Mouse (Mus musculus) CH12.LX (cell line): ENCODE results near the gene Fhl5. TPM values are rescaled to one million over a fixed set of nuclear protein-coding genes. Genes with fewer than 3 reads are reported as not detected.

Experiments
- DNase-seq: peaks from one replicate; pipeline ENCODE4 v3.0.0-alpha.2; 2013; ENCODE audit errors: extremely low read depth
- H3K27ac ChIP-seq: 2 replicates; pipeline ENCODE4 v1.5.1; 2012; ENCODE audit warnings: low read depth, mild to moderate bottlenecking, control low read depth, moderate library complexity; ENCODE audit not compliant: insufficient read depth
- H3K27me3 ChIP-seq: replicated peaks from 2 replicates; pipeline ENCODE3; 2012; ENCODE audit warnings: inconsistent platforms
- H3K36me3 ChIP-seq, 2 experiments: replicated peaks in 1 of 2; 2 replicates each; pipeline versions ENCODE3 to v1.6.1; 2012; ENCODE audit warnings: inconsistent platforms in 1 of 2, low read length in 1 of 2, mild to moderate bottlenecking in 1 of 2, mixed read lengths in 1 of 2, moderate library complexity in 1 of 2; ENCODE audit not compliant: control insufficient read depth in 1 of 2, insufficient read depth in 1 of 2
- H3K4me1 ChIP-seq, 2 experiments: 2 replicates each; pipeline ENCODE4 v1.6.1; 2012; ENCODE audit warnings: inconsistent platforms in 1 of 2, moderate library complexity in 1 of 2; ENCODE audit not compliant: insufficient read depth in 2 of 2, control insufficient read depth in 1 of 2
- H3K4me2 ChIP-seq: 2 replicates; pipeline ENCODE4 v1.6.1; 2012; ENCODE audit warnings: low read depth, mild to moderate bottlenecking, control low read depth; ENCODE audit not compliant: poor library complexity, insufficient read depth, severe bottlenecking
- H3K4me3 ChIP-seq, 3 experiments: fragments of 150-350 bp in 1 of 3; sonication (generic) in 1 of 3; replicated peaks in 1 of 3; 2 replicates each; pipeline versions ENCODE3 to v1.5.1; 2011 to 2012; ENCODE audit warnings: low read depth in 2 of 3, low read length in 2 of 3, mild to moderate bottlenecking in 2 of 3, moderate library complexity in 2 of 3, control low read depth in 1 of 3, improper control_type of control experiment in 1 of 3, inconsistent platforms in 1 of 3, mixed read lengths in 1 of 3; ENCODE audit not compliant: poor library complexity in 1 of 3
- H3K79me2 ChIP-seq: replicated peaks from 2 replicates; pipeline ENCODE4 v1.6.1; 2012; ENCODE audit warnings: mild to moderate bottlenecking, moderate library complexity; ENCODE audit not compliant: control insufficient read depth, poor library complexity, insufficient read depth, severe bottlenecking; ENCODE audit errors: extremely low read depth
- H3K9ac ChIP-seq: 2 replicates; pipeline ENCODE4 v1.6.1; 2012; ENCODE audit warnings: low read depth, mild to moderate bottlenecking, control low read depth, moderate library complexity; ENCODE audit not compliant: insufficient read depth
- H3K9me3 ChIP-seq: replicated peaks from 2 replicates; pipeline ENCODE3; 2012; ENCODE audit warnings: low read length, inconsistent platforms, mixed read lengths
- BHLHE40 ChIP-seq: IDR thresholded peaks from 2 replicates; pipeline ENCODE4 v1.6.1; 2011; ENCODE audit warnings: mild to moderate bottlenecking, low read depth, low read length, improper control_type of control experiment
- CHD1 ChIP-seq: IDR thresholded peaks from 2 replicates; pipeline ENCODE4 v1.6.1; 2012; ENCODE audit warnings: low read depth, low read length, improper control_type of control experiment, inconsistent platforms
- EP300 ChIP-seq: IDR thresholded peaks from 2 replicates; pipeline ENCODE4 v1.6.1; 2011; ENCODE audit warnings: low read length, improper control_type of control experiment
- ETS1 ChIP-seq: conservative IDR thresholded peaks from 2 replicates; pipeline ENCODE4 v1.6.1; 2012; ENCODE audit warnings: low read depth, mild to moderate bottlenecking, inconsistent platforms, low read length, improper control_type of control experiment, moderate library complexity
- HCFC1 ChIP-seq: IDR thresholded peaks from 2 replicates; pipeline ENCODE4 v1.6.1; 2012; ENCODE audit warnings: low read depth, mild to moderate bottlenecking, inconsistent platforms, low read length, improper control_type of control experiment
- IRF4 ChIP-seq: IDR thresholded peaks from 2 replicates; pipeline ENCODE4 v1.6.1; 2014; ENCODE audit warnings: low read depth, mild to moderate bottlenecking, inconsistent platforms, low read length, improper control_type of control experiment
- JUN ChIP-seq: IDR thresholded peaks from 2 replicates; pipeline ENCODE4 v1.6.1; 2011; ENCODE audit warnings: low read depth, mild to moderate bottlenecking, low read length, improper control_type of control experiment, moderate library complexity; ENCODE audit not compliant: insufficient read depth
- JUND ChIP-seq: conservative IDR thresholded peaks from 2 replicates; pipeline ENCODE4 v1.6.1; 2011; ENCODE audit warnings: low read depth, low read length, improper control_type of control experiment
- KAT2A ChIP-seq: IDR thresholded peaks from 2 replicates; pipeline ENCODE4 v1.6.1; 2012; ENCODE audit warnings: low read length, improper control_type of control experiment, inconsistent platforms; ENCODE audit not compliant: insufficient replicate concordance
- MAFK ChIP-seq: IDR thresholded peaks from 2 replicates; pipeline ENCODE4 v1.6.1; 2011; ENCODE audit warnings: low read length, improper control_type of control experiment; ENCODE audit not compliant: insufficient replicate concordance
- MAZ ChIP-seq: IDR thresholded peaks from 2 replicates; pipeline ENCODE4 v1.6.1; 2012; ENCODE audit warnings: low read depth, mild to moderate bottlenecking, inconsistent platforms, low read length, improper control_type of control experiment, moderate library complexity
- MXI1 ChIP-seq: IDR thresholded peaks from 2 replicates; pipeline ENCODE4 v1.6.1; 2011; ENCODE audit warnings: mild to moderate bottlenecking, low read depth, low read length, improper control_type of control experiment
- NRF1 ChIP-seq: IDR thresholded peaks from 2 replicates; pipeline ENCODE4 v1.6.1; 2014; ENCODE audit warnings: low read depth, mild to moderate bottlenecking, inconsistent platforms, low read length, improper control_type of control experiment, moderate library complexity
- PAX5 ChIP-seq: IDR thresholded peaks from 2 replicates; pipeline ENCODE4 v1.6.1; 2012; ENCODE audit warnings: low read length, inconsistent platforms, mixed read lengths
- POLR2A ChIP-seq: IDR thresholded peaks from 2 replicates; pipeline ENCODE4 v1.6.1; 2011; ENCODE audit warnings: low read depth, mild to moderate bottlenecking, improper control_type of control experiment, low read length
- POLR2AphosphoS2 ChIP-seq: IDR thresholded peaks from 2 replicates; pipeline ENCODE4 v1.6.1; 2011; ENCODE audit warnings: low read depth, low read length, improper control_type of control experiment
- RAD21 ChIP-seq: IDR thresholded peaks from 2 replicates; pipeline ENCODE4 v1.6.1; 2011; ENCODE audit warnings: low read depth, mild to moderate bottlenecking, low read length, improper control_type of control experiment, moderate library complexity
- RCOR1 ChIP-seq: conservative IDR thresholded peaks from 2 replicates; pipeline ENCODE4 v1.6.1; 2012; ENCODE audit warnings: low read depth, mild to moderate bottlenecking, inconsistent platforms, low read length, improper control_type of control experiment
- SMC3 ChIP-seq: IDR thresholded peaks from 2 replicates; pipeline ENCODE4 v1.6.1; 2011; ENCODE audit warnings: low read depth, low read length, improper control_type of control experiment
- TBP ChIP-seq: conservative IDR thresholded peaks from 2 replicates; pipeline ENCODE4 v1.6.1; 2011; ENCODE audit warnings: low read depth, low read length, improper control_type of control experiment
- TCF12 ChIP-seq: IDR thresholded peaks from 2 replicates; pipeline ENCODE4 v1.6.1; 2014; ENCODE audit warnings: low read depth, mild to moderate bottlenecking, inconsistent platforms, low read length, improper control_type of control experiment
- UBTF ChIP-seq: IDR thresholded peaks from 2 replicates; pipeline ENCODE4 v1.6.1; 2012; ENCODE audit warnings: low read depth, mild to moderate bottlenecking, inconsistent platforms, low read length, improper control_type of control experiment, moderate library complexity
- USF1 ChIP-seq: IDR thresholded peaks from 2 replicates; pipeline ENCODE4 v1.6.1; 2014; ENCODE audit warnings: low read depth, mild to moderate bottlenecking, inconsistent platforms, low read length, improper control_type of control experiment
- USF2 ChIP-seq: conservative IDR thresholded peaks from 2 replicates; pipeline ENCODE4 v1.6.1; 2011; ENCODE audit warnings: low read depth, low read length, improper control_type of control experiment
- ZC3H11A ChIP-seq: IDR thresholded peaks from 2 replicates; pipeline ENCODE4 v1.6.1; 2012; ENCODE audit warnings: low read depth, mild to moderate bottlenecking, inconsistent platforms, low read length, improper control_type of control experiment
- ZKSCAN1 ChIP-seq: IDR thresholded peaks from 2 replicates; pipeline ENCODE4 v1.6.1; 2012; ENCODE audit warnings: low read depth, inconsistent platforms, low read length, improper control_type of control experiment, borderline replicate concordance
- ZNF384 ChIP-seq: IDR thresholded peaks from 2 replicates; pipeline ENCODE4 v1.6.1; 2012; ENCODE audit warnings: low read depth, low read length, improper control_type of control experiment, inconsistent platforms
- dilution Hi-C: fragments of 300-500 bp; cut with MboI; formaldehyde crosslinking; loops from 2 replicates; pipeline ENCODE4 v1.14.3; 2020; ENCODE audit warnings: low sequenced_read_pairs; ENCODE audit not compliant: extremely low pct_unique_long_range_greater_than_20kb, extremely low pct_ligation_motif_present
- in situ Hi-C: fragments of 300-500 bp; cut with MboI; formaldehyde crosslinking; loops from 3 replicates; pipeline ENCODE4 v1.14.3; 2019; ENCODE audit warnings: low sequenced_read_pairs, low pct_ligation_motif_present, low pct_unique_long_range_greater_than_20kb, mixed read lengths
- polyA plus RNA-seq: library from polyadenylated mRNA; unstranded; fragments of >175 nt; gene quantifications from 2 replicates; pipeline ENCODE4 v1.2.1, GENCODE M21; 2012; ENCODE audit warnings: low read depth; ENCODE audit not compliant: insufficient read length
- total RNA-seq, 2 experiments: library from RNA; depleted of rRNA; stranded (reverse); fragments of 300-350 nt in 1 of 2; fragments of >200 nt in 1 of 2; gene quantifications; 2 replicates each; pipeline ENCODE4 v1.2.3; 2012 to 2014

Gene Fhl5
- total and polyA plus RNA-seq, 3 experiments = not detected

DNA sequence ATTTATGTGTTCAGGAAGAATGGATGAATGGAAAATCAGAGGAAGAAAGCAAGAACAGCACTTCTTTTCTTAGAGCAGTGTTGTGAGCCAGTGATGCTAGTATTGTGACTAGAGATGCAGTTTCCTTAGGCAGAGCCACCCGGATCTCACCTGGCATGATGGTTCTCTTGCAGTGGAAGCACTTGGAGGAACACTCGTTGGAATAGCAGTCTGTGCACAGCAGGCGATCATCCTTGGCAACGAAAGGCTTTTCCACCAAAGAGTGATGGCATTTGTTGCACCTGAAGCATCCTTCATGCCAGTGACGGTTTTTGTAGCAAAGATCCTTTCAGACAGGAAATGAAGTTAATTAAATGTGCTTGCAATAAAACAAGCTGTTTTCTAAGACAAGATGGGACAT is 29.2 kb downstream of the Fhl5 start:
- no peak overlapping the region for H3K4me2 ChIP-seq
- H3K27me3 ChIP-seq = no peaks in the 10 kb centered on the region
- in situ Hi-C loops (no loop called here), dilution Hi-C loops (no loop called here)
- no peaks in the 10 kb centered on the region for H3K9me3 ChIP-seq
- no peak overlapping the region for H3K4me3 ChIP-seq
- no peaks in the 10 kb centered on the region for H3K4me1 ChIP-seq
- H3K36me3 ChIP-seq = no peaks in the 10 kb centered on the region
- H3K27ac ChIP-seq = no peak overlapping the region
- no peak for TF ChIP-seq POLR2AphosphoS2
- TF ChIP-seq CHD1 = no peak
- TF ChIP-seq TBP = no peak
- TF ChIP-seq TCF12 = no peak
- TF ChIP-seq ETS1 = no peak
- TF ChIP-seq PAX5 = no peak
- TF ChIP-seq POLR2A = no peak
- TF ChIP-seq USF2 = no peak
- no peak for TF ChIP-seq ZKSCAN1
- TF ChIP-seq NRF1 = no peak
- TF ChIP-seq HCFC1 = no peak
- TF ChIP-seq RCOR1 = no peak
- TF ChIP-seq RAD21 = no peak
- TF ChIP-seq IRF4 = no peak
- no peak for TF ChIP-seq ZNF384
- TF ChIP-seq JUND = no peak
- no peak for TF ChIP-seq EP300
- TF ChIP-seq ZC3H11A = no peak
- TF ChIP-seq KAT2A = no peak
- TF ChIP-seq MXI1 = no peak
- H3K79me2 ChIP-seq = no peaks in the 10 kb centered on the region
- DNase-seq = no peak
- no peak overlapping the region for H3K9ac ChIP-seq

DNA sequence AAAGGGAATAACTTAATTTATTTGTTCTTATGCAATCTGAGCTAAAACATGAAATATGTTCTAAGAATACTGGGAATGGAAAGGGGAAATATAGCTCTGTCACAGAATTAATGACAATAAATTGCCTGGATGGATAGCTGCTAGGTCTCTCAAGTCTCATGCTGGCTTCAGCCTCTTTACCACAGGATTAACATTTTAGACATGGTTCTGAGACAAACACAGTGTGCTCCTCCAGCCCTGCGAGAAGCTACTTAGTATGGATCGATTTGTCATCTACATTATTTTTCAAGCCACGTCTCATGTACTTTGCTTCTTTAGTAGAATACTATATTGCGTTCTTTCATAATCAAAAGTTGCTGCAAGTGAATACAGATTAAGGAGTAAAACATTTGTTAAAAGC is 36.5 kb downstream of the Fhl5 start:
- H3K4me1 ChIP-seq = no peaks in the 10 kb centered on the region
- in situ Hi-C loops = no loop called here

More for the DNA sequence above, 36.5 kb downstream of the Fhl5 start:
- no peak for TF ChIP-seq ETS1
- TF ChIP-seq PAX5 = no peak
- TF ChIP-seq ZC3H11A = no peak
- TF ChIP-seq RAD21 = no peak
- TF ChIP-seq USF2 = no peak
- TF ChIP-seq RCOR1 = no peak
- TF ChIP-seq JUND = no peak
- TF ChIP-seq MAFK = no peak
- no peak for TF ChIP-seq MAZ
- TF ChIP-seq HCFC1 = no peak
- no peak for TF ChIP-seq ZNF384
- TF ChIP-seq BHLHE40 = no peak
- TF ChIP-seq KAT2A = no peak
- no peak for TF ChIP-seq SMC3
- no peak for TF ChIP-seq POLR2AphosphoS2
- no peak for TF ChIP-seq IRF4
- TF ChIP-seq UBTF = no peak
- TF ChIP-seq USF1 = no peak
- no peak for TF ChIP-seq JUN
- TF ChIP-seq, all 38 proteins: peak for 0
- Histone ChIP-seq H3K36me3 (no peaks in the 10 kb centered on the region), H3K4me2 (no peak overlapping the region), H3K9ac (no peak overlapping the region), H3K27ac (no peak overlapping the region), H3K27me3 (no peaks in the 10 kb centered on the region), H3K9me3 (no peaks in the 10 kb centered on the region), H3K4me3 (no peak overlapping the region), H3K79me2 (no peaks in the 10 kb centered on the region)
- dilution Hi-C loops = no loop called here
- no peak for DNase-seq
